Mouse (Mus musculus) CH12F3 (cell line): ENCODE data around the gene Plce1.

Experiments
- in situ Hi-C: fragments of 300-500 bp; cut with MboI; formaldehyde crosslinking; loops from 2 replicates; pipeline ENCODE4 v1.14.3; 2020; ENCODE audit warnings: low sequenced_read_pairs

Plce1 gene

GRCm38 (mm10) chr19:38582861-38583260, 102.0 kb downstream of the Plce1 start:
- in situ Hi-C loops: no loop called here

GRCm38 (mm10) chr19:38587559-38587958, 106.7 kb downstream of the Plce1 start:
- in situ Hi-C loops: no loop called here

DNA sequence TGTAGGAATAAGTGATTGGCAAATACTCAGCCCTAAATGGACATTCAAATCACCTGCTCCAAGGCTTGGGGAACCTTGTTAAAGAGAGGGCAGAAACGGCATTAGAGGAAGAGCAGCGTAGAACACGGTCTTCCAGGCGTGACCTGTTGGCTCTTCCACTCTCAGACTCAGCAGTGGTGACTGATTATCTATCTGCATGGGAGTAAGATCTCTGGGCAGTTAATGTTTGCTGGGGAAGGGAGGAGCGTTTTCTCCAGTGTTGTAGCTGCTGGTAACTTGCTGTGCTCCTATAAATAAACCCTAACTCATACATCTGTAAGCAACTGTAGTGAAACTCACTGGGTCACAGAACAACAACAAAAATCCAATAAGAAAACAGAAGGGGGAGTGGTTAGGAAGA, 108.6 kb downstream of the Plce1 start:
- in situ Hi-C loops: no loop called here

DNA sequence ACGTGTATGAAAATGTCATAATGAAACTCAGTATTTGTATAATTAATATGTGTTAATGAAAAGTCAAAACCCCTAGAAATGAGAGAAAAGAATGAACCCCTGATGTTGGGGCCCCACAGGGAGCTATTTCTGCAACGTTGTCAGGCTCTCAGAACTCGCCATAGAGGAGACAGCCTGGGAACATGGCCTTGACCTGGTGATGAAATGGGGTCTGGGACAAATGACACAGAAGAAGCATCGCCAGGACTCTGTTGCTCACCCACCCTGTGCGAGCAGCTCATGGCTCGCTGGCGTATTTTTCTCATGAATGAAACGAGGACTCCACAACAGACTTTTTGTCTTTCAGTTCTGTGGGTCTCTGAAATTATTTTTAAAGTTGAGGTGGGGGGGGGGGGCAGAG, 109.0 kb downstream of the Plce1 start:
- in situ Hi-C loops: no loop called here

GRCm38 (mm10) chr19:38592566-38593224, 111.8 kb downstream of the Plce1 start:
- in situ Hi-C loops: no loop called here

- in situ Hi-C loops: no loop called here
Measured at GRCm38 (mm10) chr19:38593225-38593897, 112.5 kb downstream of the Plce1 start.

DNA sequence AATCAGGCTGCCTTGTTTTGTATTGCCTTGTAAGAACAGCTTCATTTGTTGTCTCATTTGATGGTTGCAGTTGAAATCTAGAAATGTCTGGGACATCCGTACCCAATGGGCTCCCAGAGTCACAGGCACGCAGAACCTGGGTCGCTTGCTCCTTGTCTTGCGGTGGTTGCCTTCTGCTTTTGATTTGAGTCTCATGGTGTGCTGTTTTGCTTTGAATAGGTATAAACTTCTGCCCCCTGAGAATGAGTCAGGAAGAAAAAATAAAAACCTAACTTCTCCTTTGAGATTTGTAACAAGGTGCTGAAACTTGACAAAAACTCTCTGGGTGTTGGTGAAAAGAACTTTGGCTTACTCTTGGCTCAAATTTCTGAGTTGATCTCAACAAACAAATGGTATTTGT, 115.2 kb downstream of the Plce1 start:
- in situ Hi-C loops: no loop called here

GRCm38 (mm10) chr19:38597392-38597791, 116.5 kb downstream of the Plce1 start:
- in situ Hi-C loops: no loop called here

GRCm38 (mm10) chr19:38599001-38599400, 118.1 kb downstream of the Plce1 start:
- in situ Hi-C loops: no loop called here

DNA sequence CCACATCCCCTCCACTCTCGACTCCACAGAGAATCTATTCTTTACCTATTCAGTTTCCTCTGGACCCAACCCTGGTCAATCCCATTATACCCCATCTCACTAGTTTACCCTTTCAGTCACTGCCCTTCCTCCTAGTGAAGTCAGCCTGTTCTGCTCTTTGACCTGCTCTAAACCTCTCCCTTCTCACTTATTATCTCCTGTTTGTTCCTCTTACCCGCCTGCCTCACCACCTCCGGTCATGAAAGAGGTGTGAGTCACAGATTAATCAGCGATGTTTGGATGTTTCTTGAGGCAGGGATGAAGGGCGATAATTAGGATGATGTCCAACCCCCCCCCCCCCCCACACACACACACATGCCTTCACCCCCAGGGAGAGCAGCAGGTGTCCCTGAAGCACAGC, 120.2 kb downstream of the Plce1 start:
- in situ Hi-C loops: no loop called here

- in situ Hi-C loops: no loop called here
Measured at GRCm38 (mm10) chr19:38602811-38603210, 121.9 kb downstream of the Plce1 start.

DNA sequence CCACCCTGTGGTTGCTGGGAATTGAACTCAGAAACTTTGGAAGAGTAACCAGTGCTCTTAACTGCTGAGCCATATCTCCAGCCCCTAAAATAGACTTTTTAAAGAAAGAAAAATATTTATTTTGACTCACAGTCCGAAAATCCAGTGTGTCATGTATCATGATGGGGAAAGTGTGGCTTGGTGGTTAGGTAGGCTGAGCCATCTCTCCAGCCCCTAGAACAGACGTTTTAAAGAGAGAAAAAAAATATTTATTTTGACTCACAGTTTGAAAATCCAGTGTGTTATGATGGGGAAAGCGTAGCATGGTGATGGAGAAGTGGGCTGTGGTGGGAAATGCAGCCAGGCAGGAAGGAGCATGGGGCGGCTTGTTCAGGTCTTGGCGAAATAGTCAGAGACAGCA, 126.3 kb downstream of the Plce1 start:
- in situ Hi-C loops: no loop called here

DNA sequence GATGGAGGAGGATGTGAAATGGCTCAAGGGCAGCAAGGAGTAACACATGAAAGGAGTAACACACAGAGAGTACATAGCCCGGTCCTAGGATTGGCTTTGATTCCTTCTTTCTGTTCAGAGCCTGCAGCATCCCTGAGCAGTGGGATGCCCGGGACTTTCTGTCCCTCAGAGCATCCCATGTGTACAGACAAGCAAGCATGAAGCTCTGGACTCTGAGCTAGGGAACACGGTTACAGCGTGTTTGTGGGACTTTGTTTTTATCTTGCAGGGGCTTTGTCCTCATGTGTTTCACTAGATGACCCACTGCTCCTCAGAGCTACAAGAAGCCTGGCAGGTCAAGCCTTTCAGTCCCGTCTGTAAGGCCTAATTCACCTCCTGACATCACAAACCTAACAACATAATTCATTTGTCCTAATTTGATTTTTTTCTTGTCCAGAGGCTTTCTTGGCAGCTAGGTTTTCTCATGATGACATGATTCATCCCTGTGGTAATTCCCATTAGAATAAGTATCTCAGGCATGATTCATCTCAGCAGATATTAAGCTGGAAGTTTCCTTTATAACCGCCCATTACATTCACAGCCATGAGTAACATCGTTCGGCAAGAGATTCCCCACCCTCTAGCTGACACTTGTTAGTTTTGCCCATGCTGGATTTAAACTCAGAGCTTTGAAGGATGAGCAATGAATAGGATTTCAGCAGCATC, 128.2 kb downstream of the Plce1 start:
- in situ Hi-C loops: no loop called here

DNA sequence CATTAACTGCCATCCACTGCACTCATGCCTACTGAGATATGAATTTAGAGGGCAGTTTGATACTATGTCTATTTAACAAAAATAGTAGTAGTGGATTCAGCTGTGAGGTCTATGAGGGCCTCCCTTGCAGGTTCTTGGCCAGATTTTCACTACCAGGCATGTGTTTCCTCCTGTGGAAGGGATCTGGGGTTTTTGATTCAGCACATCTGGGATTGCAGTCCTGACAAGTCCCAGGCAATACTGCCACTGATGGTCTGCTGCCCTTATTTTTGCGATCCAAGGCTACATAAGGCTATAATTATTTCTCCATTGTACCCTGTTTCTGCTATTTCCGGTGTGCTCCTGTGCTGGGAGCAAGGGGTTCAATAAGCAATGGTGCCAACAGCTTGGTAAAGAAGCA, 129.4 kb downstream of the Plce1 start:
- in situ Hi-C loops: no loop called here

GRCm38 (mm10) chr19:38610809-38611208, 129.9 kb downstream of the Plce1 start:
- in situ Hi-C loops: no loop called here

DNA sequence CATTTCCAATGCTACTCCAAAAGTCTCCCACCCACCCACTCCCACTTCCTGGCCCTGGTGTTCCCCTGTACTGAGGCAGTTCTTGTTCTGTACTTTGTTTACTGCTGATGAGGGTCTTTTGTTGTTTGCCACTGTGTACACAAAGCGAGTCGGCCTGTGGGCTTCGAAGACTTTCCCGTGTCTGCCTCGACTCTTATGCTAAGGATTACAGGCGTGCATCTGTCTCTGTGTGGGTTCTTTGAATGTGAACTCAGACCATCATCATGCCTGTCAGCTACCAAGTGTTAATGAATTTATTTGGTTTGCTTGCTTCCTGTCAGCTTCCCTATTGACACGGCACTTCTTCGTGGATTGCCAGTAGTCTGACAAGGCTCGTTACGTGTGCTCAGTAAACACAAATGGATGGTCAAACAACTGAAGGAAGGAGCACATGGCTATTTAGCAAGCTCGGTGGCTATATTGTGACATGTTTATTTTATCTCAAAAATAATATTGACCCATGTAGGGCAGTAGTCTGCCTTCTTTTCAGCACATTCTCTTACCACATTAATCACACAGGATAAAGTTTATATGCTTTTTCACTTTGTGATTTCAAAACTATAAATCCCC, 133.3 kb downstream of the Plce1 start:
- in situ Hi-C loops: no loop called here

GRCm38 (mm10) chr19:38615356-38615755, 134.4 kb downstream of the Plce1 start:
- in situ Hi-C loops: no loop called here

DNA sequence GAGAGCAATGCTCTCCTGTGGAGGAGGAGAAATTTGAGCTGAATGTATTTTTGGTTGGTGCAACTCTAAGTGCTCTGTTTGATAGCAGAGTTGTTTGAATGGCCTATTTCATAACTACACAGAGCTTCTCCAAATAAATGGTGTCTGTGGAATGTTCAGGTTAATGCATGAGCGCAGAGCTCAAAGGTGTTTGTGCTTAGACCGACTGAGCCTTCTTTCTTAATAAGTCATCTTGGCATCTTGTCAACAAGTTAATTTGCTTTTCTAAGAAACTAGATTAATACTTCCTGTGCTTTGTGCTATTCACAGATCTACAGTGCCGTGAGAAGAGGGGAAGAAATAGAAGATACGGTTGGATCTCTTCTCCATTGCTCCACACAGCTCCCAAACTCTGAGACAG, 139.2 kb downstream of the Plce1 start:
- in situ Hi-C loops: no loop called here

DNA sequence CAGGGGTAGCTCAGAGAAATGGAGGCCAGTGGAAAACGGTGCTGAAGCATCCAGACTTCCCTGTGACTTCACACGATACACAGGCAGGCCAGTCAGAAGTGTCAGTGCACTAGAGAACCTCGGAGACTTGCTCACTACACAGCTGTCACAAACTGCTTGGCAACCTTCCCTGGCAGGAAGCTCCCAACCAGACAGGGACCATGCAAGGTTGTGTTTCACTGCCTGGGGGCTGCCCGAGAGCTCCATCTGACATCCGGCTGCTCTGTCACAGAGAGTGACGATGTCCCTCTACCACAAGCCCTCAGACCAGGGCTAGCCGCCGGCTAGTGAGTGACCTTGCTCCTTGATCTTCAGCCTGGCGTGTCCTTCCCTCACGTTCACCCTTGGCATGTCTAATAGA, 140.6 kb downstream of the Plce1 start:
- in situ Hi-C loops: no loop called here

DNA sequence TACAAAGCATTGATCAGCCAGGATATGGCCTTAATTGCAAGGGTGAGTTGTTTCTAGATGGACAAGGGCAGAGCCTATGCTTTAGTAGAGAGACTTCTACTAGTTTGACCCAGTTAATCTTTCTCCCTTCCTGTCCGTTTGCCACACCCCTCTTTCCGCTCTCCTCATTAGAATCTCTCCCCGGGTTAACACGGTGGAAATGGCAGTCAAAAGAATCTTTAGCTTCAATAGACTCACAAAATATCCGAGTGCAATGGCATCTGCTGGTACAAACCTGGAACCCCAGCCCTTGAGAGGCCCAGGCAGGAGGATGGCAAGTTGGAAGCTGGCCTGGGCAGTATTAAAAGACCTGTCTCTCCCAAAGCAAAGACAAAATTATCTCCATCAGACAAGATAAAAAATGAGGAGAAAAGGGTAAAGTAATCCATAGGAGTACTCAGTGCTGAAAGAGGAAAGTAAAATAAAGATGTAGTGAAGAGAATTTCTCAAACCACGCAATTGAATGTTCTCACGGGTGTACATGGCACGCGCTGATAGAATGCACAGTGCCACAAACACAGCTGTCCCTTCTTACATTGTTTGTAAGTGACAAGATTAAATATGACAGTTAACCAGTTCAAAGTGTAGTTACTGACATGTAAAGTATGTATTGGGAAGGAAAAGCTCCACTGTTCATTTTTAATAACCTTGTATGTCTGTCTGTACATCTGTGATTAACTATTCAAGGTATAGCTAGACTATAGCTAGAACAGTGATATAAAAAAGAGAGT, 145.5 kb downstream of the Plce1 start:
- in situ Hi-C loops: no loop called here
